Mouse (Mus musculus): ENCODE measurements around the gene Nap1l4.

Nap1l4 gene

DNA sequence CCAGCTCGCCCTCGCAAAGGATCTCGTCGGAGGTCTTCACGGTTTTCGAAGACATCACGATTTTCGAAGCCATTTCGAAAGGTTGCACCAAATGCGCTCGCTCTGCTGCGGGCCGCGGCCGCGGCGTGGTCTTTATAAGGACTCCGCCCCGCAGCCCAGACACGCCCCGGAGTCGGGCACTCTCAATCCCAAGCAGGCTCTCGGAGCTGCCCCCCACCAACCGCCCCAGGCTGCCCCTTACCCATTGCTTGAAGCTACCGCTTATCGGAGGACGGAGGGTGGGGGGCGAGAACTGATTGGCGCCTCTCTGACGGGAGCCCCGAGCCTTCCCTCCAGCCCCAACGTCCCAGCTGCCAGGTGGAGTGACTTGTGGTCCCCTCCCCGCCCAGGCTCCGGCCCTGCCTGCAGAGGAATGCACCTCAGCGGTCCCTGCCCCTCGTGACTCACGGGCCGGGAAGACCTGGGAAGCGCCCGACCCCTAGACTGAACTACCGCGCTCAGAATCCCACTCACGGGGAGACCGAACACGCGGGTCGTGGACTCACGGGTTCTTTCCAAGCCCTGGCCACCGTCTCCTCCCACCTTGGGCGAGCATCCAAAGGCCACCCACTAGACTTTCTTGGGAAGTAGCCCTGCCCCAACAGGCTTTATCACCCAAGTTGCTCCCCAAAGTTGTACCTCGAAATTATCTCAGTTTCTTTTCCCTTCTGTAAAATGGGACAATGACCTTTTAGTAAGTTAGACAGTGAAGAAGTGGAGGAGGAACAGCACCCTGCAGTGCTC, 46.3 kb downstream of the Nap1l4 start, which contains the start of gene Phlda2:
Gene Phlda2 (minus strand): TSS at position 733 of the 783 bp plus-strand sequence.
- TF ChIP-seq GATA4 (IDR thresholded peaks at IDR 0.05; ENCODE audit: insufficient replicate concordance, low read length): no peak

DNA sequence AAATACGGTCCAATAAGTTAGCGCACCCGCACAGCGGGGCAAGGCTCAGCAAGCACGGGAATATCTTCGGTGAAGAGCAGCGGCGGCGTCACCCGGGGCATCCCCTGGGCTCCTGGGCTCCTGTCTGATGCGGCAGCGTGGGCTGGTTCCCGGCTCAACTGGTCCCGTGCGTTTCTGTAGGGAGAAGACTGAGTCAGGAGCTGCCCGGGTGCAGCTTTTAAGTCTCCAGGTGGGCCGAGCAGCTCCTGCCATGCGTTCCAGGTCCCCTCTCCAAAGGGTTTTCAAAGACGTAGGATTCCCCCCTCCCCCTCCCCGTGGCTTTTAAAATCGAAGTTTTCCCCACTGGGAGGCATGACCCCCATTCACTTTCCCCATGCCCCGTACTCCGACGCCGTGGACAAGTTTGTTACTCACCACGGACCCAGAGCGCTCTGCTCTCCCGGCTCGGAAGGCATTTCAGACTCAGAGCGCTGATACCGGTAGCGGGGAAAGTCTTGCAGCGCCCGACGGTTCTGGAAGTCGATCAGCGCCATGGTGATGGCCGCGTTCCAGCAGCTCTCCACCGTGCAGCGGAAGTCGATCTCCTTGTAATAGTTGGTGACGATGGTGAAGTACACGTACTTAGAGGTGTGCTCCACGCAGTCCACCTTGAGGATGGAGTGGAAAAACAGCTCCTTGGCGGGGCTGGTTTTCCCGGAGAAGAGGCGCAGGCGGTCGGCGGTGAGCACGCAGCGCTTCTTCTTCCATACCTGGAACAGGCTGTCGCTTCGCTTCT, 47.1 kb downstream of the Nap1l4 start:
- no peak for TF ChIP-seq GATA4 (IDR thresholded peaks at IDR 0.05; ENCODE audit: insufficient replicate concordance, low read length)

DNA sequence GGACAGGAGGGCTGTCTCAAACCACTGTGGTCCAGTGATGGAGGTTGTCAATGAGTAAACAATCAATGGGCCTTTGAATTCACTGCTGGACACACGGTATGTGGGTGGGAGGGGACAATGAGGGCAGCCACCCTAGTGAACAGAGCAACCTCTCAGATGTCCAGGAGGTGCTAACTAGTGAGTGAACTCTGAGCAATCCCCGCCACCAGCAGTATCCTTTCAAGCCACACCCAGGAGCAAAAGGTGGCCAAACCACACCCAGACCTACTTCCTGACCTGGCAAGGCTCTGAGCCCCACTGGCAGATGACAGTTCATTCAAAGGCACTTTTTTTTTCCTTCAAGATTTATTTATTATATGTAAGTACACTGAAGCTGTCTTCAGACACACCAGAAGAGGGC, 48.0 kb downstream of the Nap1l4 start:
- TF ChIP-seq GATA4 (IDR thresholded peaks at IDR 0.05; ENCODE audit: insufficient replicate concordance, low read length): no peak

DNA sequence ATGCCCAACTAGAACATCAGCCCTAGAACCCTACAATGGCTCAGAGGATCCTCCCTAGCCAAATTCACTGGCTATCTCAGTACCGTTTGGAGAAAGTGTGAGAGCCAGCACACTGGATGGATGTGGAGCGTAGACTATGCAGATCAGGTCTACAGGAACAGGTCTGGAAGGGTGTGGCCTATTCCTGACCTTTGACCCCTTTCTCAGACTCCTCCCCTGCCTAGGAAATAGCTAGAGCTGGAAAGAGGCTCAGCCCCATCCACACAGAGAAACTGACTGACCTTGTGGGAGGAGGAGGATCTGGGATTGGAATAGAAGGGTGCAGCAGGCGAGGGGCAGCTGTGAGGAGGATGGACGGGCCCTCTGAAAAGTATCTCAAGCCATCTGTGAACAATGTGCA, 50.3 kb downstream of the Nap1l4 start:
- no peak for TF ChIP-seq GATA4 (IDR thresholded peaks at IDR 0.05; ENCODE audit: insufficient replicate concordance, low read length)

DNA sequence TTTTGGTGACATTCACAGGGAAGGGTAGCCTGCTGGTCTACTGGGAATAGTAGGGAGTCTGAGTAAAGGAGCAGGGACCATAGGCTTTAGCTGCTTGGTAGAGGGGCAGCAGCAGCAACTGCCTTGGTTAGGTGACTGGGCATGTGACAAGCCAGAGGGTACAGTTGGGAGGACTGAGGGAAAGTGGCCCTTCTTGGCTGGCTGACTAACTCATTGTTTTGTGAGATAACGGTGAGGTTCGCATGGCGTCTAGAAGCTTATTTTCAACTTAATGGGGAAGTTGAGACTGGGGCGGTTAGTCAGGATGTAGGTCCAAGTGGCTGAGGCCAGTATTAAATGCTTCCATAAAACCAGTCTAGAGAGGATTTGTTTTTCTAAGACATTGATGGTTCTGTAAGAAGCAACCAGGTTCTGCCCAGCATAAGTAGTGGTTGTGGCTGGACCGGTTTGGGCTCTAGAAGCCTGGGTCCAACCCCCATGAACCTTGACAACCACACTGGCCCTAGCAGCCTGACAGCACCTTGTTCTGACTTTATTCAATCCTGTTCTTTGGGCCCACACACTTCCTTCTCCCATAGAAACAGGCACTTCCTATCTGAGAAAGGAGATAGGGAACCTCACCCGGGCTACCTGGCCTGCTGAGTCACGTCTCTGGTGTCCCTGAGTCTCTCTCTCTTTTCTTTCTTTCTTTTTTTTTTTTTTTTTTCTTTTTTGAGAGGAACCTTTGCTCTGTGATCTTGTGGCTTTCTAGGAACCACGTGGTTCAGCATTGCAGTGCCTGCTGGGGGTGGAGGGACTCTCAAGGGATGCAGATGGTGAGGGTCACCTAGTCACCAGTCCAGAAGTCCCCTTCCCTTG, 53.6 kb downstream of the Nap1l4 start:
- no peak for TF ChIP-seq GATA4 (IDR thresholded peaks at IDR 0.05; ENCODE audit: insufficient replicate concordance, low read length)

DNA sequence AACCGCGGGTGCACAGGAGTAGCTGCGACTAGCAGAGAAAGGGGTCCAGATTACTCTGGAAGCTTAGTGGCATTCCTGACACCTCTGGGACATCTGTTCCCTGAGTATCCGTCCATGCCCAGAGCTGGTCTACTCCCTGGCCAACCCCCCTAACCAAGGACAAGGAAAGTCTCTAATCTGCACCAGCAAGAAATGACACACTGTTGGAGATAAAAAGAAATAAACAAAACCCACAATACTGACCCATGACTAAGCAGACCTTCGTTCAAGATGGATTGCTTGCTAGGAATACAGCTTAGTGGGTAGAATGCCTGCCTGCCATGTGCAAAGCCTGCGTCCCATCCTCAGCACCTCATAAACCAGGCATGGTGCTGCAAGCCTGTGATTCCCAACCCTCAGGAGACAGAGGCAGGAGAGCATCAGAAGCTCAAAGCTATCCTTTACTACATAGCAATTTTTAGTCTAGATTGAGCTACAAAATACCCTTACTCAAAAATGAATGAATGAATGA, 55.2 kb downstream of the Nap1l4 start:
- TF ChIP-seq GATA4 (IDR thresholded peaks at IDR 0.05; ENCODE audit: insufficient replicate concordance, low read length): no peak

DNA sequence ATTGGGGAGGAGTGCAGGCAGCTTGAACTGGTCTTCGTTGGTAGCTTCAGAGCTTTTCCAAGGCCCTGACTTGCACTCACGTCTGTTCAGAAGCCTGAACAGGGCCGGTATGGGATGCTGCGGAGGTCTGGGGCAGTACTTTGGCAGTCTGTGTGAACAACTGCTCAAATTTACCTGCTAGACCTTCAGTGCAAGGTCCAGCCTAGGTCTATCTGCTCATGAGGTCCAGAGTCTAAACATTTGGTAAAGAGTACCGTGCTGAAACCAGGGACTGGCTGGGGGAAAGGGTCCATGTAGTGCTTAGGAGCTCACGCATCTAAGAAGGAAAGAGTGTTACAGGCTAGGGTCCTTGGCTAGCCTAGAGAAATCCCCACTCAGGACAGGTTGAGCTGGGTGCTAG, 59.2 kb downstream of the Nap1l4 start:
- TF ChIP-seq GATA4 (IDR thresholded peaks at IDR 0.05; ENCODE audit: insufficient replicate concordance, low read length): no peak

DNA sequence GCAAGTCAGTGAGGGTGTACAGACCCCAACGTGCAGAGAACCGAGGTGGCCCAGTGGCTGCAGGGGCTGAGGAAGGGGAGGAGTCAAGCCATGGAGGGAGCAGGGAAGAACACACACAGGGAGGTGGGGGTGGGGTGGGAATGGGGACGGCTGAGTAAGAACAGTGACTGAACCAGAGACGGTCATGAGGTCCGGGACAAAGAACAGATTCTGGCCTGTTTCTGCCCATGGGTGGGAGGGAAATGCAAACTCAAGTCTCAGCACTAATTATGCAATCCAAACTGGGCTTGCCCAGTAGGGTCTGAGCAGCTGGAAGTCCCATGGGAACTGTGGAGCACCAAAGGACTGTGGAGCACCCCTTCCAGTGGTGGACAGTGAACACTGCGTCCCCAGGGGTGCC, 66.4 kb downstream of the Nap1l4 start:
- no peak for TF ChIP-seq GATA4 (IDR thresholded peaks at IDR 0.05; ENCODE audit: insufficient replicate concordance, low read length)

DNA sequence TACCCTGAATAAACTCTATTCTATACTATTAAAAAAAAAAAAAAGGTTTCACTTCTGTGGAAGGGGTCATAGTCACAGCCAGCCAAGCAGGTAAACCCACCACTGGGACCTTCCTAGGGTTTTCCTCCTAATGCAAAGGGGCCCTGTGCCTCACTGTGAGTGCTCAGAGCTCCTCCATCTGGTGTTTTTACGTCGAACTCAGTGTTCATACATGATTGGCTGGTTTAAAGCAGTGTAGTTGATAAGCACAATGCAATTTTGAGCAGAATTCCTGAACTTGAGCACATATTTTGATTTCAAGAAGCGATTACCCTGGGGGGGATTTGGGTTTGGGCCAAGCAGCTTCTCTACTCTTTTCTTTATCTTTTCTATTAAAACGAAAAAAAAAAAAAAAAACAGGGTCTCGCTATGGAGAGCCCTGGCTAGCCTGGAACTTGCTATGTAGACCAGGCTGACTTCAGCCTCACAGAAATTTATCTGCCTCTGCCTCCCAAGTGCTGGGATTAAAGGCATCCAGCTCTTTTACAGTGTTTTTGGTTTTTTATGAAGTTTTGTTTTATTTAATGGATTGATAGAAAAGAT, 67.0 kb downstream of the Nap1l4 start:
- no peak for TF ChIP-seq GATA4 (IDR thresholded peaks at IDR 0.05; ENCODE audit: insufficient replicate concordance, low read length)

DNA sequence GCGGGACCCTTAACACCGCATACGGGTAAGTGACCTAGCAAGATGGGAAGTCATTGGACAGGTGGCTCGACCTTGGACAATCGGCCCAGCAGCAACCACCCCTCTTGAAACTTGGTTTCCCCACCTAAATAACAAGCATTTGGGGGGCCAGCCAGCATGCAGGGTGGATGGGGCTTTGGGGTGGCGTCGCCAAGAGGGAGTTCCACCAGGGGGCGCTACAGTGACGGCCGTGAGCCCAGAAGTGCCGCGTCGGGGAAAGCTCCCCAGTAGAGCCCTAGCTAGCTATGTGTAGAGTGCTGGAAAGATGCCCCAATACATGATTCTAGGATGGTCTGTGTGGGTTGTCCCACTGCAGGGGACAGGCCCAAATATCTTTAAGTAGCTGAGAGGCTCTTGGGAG, 68.4 kb downstream of the Nap1l4 start:
- no peak for TF ChIP-seq GATA4 (IDR thresholded peaks at IDR 0.05; ENCODE audit: insufficient replicate concordance, low read length)

DNA sequence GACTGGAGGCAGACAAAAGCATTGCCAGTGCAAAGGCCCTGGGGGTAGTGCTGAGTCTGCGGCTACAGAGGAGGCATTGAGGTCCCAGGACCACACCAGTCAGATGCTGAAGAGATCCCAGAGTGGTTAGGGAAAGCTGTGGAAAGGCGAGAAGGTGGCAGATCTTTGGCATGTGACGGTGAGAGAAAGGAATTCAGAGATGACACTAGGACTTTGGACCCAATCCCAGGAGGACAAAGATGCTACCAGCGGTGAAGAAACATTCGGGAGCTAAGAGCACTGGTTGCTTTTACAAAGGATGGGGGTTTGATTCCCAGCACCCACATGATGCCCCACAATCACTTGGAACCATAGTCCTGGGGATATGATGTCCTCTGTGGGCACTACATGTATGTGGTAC, 71.1 kb downstream of the Nap1l4 start:
- TF ChIP-seq GATA4 (IDR thresholded peaks at IDR 0.05; ENCODE audit: insufficient replicate concordance, low read length): no peak

DNA sequence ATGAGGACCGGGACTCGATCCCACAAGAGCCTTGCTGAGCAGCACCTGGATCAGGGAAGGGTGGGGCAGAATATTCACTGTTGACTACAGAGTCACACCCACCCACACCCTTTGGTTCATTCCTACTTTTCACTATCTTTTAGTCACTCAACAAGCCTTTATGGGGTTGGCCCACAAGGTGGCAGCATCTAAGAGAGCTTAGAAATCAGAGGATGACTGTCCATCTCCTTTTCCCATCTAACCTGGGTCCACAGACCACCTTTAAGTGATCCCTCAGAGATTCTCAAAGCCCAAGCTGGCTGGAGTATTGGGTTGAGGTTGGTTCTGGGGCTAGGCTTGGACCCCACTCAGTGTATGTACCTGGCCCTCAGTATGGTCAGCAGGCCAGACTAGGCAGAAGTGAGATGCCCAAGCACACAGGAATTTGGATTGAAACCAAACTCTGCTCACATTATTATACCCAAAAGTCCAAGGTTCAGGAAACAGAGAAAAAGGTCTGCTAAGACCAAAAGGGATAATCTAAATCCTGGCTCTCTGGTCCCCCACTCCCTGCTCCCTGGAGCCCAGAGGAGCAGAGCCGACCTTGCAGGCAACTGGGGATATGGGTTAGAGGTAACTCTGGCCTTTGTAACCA, 72.1 kb downstream of the Nap1l4 start:
- no peak for TF ChIP-seq GATA4 (IDR thresholded peaks at IDR 0.05; ENCODE audit: insufficient replicate concordance, low read length)

DNA sequence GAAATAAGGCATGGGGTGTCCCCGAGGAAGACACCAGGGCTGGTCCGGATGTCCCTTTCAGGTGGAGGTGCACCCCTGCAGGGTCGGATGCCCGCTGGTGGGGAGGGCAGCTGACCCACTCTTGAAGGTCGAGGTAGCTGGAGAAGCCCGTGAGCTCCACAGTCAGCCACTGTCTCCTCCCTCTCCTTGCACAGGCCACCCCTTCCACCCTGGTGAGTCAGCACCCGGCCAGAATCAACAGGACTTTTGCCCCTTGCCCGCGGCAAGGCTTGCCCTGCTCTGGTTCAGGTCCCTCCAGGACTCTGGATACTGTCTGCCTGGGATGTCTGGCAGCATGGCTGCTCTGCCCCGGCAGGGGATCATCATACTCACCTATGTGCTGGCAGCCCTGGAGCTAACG, 73.0 kb downstream of the Nap1l4 start:
- TF ChIP-seq GATA4 (IDR thresholded peaks at IDR 0.05; ENCODE audit: insufficient replicate concordance, low read length): no peak

DNA sequence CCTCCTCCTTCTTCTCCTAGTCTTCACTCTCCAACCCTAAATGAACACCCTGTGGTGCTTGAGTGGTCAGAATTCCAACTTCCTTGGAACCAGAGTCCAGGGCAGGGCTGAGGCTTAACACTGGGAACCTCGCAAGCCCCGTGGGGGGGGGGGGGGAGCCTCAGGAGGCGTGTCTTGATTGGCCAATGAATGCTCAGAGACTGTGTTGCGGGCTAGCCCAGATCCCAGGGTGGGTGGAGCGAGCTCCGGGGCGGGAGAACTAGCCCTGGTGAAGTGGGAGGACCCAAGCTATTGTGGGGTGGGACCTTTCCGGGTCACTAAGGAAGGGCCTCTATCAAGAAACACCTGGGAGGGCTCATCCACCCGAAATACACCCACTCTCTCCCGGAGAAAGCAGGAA, 74.1 kb downstream of the Nap1l4 start:
- no peak for TF ChIP-seq GATA4 (IDR thresholded peaks at IDR 0.05; ENCODE audit: insufficient replicate concordance, low read length)
